Mouse (Mus musculus): ENCODE measurements at regions not wholly inside any gene's neighbourhood (a gene's known extent, or its start where the extent isn't known, plus 50 kb on each side); places are given as distances from the start of the nearest gene placed in this dataset.

GRCm38 (mm10) chr1:72108678-72109077 lies 103.4 kb downstream of the Mreg start:
- no peak for DNase-seq (ENCODE audit: low spot score)

DNA sequence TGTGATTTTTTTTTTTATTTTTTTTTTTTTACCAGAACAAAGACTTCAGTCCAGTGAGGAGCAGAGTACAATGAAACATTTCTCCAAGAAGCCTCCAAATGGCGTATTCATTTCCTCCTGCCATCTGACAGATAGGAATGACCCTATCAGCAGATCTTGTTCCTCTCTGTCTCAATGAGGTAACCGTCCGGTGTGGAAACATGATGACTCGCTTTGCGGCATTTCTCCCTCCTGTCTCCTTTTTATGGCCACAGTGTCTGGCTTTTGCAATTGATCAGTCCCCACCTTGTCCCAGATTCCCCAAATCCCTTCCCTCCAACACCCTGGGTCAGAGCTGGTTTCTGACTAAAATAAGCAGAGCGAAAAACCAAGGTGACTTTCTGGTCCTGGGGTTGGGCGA lies 105.0 kb downstream of the Mreg start:
- DNase-seq (ENCODE audit: low spot score): no peak

DNA sequence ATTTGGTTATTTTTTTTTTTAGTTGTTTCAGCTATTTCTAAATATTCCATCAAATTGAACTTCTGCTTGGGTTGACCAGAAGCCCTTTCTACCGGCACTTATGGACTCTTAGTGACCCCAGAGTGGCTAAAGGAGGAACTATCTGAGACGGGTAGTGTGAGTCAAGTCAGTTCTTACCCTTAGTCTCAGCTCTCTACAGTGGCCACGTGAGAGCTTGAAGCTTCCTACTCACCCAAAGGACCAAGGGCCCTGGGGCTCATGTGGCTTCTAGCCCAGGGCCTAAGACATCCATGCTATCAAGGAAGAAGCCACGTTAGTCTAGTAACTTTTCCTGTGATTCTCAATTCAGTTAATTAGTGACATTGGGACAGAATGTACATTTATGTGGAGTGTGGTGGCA lies 105.5 kb downstream of the Mreg start:
- no peak for DNase-seq (ENCODE audit: low spot score)

DNA sequence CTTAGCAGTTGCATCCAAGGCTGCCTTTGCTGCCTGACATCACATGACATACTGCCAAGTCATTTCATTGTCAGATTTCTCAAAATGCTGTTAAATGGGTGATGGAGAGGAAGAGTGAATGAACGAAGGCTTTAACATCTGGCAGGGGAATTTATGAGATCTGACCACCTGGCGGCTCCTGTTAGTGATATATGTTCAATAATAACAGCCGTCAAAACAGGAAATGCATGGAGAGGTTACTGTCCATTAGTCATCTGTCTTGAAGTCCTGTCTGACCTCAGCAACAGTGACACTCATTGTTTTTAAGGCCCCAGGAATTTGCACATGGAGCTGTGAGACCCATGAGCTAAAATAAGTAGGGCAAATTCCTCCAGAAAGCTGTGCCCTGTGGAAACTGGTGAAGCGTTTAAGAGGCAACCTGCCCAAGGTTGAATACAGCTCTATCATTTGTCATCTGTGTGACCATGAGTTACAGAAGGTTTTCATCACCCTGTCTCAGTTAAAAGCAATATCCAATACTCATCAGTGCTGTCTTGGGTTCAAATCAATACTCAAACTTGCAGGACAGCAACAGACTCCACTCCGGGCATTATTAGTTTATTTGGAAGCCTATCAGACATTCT lies 106.6 kb downstream of the Mreg start:
- no peak for DNase-seq (ENCODE audit: low spot score)

DNA sequence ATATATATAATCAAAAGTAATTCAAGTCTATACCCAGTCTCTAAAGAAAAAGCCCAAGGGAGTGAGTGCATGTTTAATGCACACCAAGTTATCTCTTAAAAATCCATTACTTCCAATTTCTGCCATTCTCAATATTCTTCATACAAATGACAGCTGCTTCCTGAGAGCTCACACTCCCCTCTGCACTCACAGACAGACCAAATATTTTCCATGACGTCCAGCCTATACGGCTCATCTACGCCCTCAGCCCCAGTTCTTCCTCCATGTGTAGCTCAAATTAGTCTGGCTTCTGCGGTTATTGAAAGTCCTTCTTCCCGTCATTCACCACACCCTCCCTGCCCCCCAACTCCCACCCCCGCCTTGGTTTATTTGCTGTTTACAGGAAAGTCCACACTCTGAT lies 108.1 kb downstream of the Mreg start:
- DNase-seq (ENCODE audit: low spot score): no peak

DNA sequence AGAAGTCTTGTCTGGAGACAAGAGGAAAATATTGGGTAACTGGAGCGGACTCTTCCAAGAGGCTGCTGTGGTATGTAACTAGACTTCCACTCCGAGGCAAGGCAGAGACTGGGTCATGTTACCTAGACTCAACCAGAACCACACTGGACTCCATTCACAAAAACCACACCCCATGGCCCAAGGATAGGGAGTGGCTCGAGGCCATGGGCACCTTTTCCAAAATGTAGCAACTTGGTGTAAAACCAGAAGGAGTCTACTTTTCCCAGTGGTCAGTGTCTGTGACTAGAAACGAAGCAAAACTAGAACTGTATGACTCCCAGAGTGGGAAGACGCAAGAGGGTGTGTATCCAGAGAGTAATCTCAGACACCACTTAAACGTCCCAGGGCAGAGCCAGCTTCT lies 108.7 kb downstream of the Mreg start:
- no peak for DNase-seq (ENCODE audit: low spot score)

- no peak for DNase-seq (ENCODE audit: low spot score)
Measured at GRCm38 (mm10) chr1:72099447-72099846, 112.7 kb downstream of the Mreg start.

GRCm38 (mm10) chr1:72091344-72091743 lies 120.8 kb downstream of the Mreg start:
- no peak for DNase-seq (ENCODE audit: low spot score)

- no peak for DNase-seq (ENCODE audit: low spot score)
Measured at GRCm38 (mm10) chr1:72085661-72086060, 126.4 kb downstream of the Mreg start.

GRCm38 (mm10) chr1:72084219-72084618 lies 127.9 kb downstream of the Mreg start:
- no peak for DNase-seq (ENCODE audit: low spot score)

- no peak for DNase-seq (ENCODE audit: low spot score)
Measured at GRCm38 (mm10) chr1:72082366-72082765, 129.7 kb downstream of the Mreg start.

DNA sequence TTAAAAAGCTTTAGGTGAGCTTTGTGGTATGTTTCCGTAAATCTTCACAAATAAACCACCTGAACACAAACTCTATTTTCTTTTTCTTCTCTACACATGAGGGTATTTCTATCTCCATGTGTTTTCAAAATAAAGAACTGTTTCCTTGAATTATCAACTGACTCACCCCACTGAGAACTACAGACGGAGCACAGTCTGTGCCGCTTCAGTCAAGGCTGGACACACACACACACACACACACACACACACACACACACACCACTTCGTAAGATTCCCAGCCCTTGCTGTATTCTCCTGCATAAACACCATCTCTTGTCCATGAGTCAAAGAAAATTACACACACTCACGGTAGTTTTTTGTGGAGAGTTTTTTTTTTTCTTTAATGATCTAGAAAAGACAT lies 130.3 kb downstream of the Mreg start:
- DNase-seq (ENCODE audit: low spot score): peak; percentile 14

DNA sequence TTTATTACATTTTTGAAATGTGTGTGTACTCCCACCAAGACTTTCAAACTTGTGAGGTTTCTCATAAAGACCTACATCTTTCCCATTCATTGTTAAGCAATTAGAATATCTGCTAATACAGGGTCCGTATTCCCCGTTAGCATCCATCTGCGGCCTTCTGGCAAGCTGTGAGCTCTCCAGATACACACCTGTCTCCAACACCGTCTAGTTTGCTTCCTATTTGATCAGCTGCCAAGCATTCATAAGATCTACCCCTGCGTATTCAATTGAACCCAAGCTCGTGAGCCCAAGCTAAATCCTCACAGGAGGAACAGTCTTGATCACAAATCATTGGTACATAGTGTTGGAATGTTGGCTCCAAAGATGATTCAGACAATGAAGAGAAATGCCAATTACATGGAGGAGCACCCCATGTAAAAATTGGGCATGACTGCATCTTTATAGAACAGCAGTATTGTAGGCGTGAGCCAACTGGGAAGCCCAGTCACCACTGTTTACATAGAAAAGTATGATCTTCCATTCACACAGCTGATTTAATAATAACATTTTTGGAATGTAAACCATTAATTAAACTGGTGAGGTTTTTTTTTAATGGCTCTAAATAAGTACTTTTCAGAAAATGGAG lies 133.1 kb downstream of the Mreg start:
- DNase-seq (ENCODE audit: low spot score): no peak

GRCm38 (mm10) chr1:72076341-72076740 lies 135.8 kb downstream of the Mreg start:
- DNase-seq (ENCODE audit: low spot score): no peak

DNA sequence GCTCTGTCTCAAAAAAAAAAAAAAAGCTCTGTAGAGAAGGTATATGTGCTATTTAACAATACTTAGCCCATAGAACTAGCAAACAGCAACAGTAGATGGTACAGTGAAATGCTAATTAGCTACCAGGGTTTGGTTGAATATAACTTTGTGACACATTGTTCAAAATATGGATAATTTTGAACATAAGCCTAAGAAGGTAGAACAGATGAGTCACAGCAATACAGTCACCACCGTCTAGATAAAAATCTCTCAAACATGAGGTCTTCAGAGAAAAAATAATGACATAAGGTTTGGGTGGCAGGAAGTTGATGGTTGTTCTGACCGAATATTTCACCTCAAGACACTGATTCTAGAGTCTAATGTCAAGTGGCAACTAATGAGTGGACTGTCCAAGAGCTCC lies 136.6 kb downstream of the Mreg start:
- DNase-seq (ENCODE audit: low spot score): no peak

- no peak for DNase-seq (ENCODE audit: low spot score)
Measured at GRCm38 (mm10) chr1:72073245-72073644, 138.9 kb downstream of the Mreg start.

DNA sequence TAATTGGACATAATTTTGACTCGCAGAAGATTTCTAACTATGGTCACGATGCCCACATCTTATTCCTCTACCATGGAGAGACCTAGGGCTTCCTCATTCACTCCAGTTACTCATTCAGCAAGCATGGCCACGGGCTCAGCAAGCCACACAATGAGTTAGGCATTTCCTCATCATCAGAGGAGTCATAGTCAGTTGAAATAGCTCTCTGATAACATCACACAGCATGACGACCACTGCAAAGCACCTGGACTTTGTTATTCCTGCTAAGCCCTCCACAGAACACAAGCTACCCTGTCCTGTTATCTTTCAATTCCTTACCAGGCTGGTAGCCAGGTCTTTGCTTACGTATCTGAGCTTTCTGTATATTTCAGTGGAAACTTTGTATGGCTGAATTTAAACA lies 141.6 kb downstream of the Mreg start:
- no peak for DNase-seq (ENCODE audit: low spot score)

DNA sequence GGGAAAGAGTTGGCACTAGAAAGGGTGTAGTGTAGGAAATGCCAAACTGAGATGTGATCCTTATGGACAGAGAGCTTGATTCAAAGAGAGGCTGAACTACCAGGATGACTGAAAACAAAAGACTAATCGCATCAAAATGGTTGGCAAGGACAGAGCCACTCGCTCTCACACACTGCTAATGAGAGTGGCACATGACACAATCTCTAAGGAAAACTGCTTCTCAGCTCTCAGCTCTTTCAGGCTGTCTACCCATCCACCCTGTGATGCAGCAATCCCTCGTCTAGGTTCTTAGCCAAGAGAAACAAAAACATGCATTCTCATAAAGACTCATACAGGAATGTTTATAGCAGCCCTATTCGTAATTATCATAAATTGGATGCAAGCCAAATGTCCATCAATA lies 143.1 kb downstream of the Mreg start:
- no peak for DNase-seq (ENCODE audit: low spot score)

GRCm38 (mm10) chr1:72065090-72065489 lies 147.0 kb downstream of the Mreg start:
- no peak for DNase-seq (ENCODE audit: low spot score)

DNA sequence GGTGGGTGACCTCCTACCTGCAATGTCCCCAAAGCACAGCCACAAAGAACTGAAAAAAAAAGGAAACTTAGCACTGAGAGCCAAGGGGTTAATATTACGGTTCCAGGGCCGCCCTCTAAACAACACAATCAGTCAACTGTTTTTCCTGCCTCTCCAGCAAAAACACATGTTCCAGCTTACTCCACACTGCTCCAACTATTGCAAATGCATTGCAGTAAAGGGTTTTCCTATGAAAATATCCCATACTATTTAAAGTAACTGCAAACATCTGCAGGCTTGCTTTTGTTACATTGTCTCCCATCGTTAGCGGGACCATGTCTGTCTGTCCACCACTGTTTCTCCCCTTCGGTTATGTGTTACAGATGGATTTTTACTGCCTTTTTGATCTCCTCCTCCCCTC lies 151.7 kb downstream of the Mreg start:
- no peak for DNase-seq (ENCODE audit: low spot score)

DNA sequence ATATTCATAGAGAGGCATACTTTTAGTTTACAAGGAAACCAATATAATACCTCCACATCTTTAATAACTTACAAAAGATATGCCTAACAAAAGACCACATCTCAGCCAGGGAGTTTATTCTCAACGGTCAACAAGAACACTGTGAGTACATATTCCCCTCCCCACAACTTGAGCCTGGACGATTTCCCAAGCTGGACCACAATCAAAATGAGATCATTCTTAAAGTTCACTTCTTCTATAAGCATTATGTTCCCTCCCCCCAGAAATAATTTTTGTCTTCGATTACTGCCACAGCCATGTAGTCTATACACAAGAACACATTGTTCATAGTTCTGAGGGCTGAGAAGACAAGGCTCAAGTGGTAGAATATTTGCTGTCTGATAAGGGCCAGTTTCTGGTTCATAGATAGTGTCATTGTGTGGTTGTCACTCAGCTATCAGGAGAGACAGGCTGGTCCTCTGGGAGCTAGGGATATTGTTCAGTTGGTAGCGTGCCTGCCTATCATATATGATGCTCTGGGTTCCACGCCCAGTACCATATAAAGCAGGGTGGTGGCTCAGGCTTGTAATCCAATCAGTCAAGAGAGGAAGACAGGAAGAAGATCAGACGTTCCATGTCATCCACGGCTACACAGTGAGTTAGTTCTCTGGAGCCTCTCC lies 153.9 kb downstream of the Mreg start:
- no peak for DNase-seq (ENCODE audit: low spot score)

GRCm38 (mm10) chr1:72054541-72054940 lies 157.6 kb downstream of the Mreg start:
- DNase-seq (ENCODE audit: low spot score): no peak

- DNase-seq (ENCODE audit: low spot score): no peak
Measured at GRCm38 (mm10) chr1:72050858-72051257, 161.2 kb downstream of the Mreg start.

- DNase-seq (ENCODE audit: low spot score): no peak
Measured at GRCm38 (mm10) chr1:72046072-72046471, 166.0 kb downstream of the Mreg start.

Data from testis, postnatal 14 days (tissue).